Mouse (Mus musculus) stomach, postnatal 0 days (tissue): Measurements from ENCODE around the gene Teddm1a.

Experiments used
- CTCF ChIP-seq: IDR thresholded peaks from 2 replicates; pipeline ENCODE4 v1.5.1; 2016; ENCODE audit warnings: antibody characterized with exemption, low read depth, mild to moderate bottlenecking, moderate library complexity
- EP300 ChIP-seq: optimal IDR thresholded peaks from 2 replicates; pipeline ENCODE3; 2016; ENCODE audit warnings: antibody characterized with exemption

DNA sequence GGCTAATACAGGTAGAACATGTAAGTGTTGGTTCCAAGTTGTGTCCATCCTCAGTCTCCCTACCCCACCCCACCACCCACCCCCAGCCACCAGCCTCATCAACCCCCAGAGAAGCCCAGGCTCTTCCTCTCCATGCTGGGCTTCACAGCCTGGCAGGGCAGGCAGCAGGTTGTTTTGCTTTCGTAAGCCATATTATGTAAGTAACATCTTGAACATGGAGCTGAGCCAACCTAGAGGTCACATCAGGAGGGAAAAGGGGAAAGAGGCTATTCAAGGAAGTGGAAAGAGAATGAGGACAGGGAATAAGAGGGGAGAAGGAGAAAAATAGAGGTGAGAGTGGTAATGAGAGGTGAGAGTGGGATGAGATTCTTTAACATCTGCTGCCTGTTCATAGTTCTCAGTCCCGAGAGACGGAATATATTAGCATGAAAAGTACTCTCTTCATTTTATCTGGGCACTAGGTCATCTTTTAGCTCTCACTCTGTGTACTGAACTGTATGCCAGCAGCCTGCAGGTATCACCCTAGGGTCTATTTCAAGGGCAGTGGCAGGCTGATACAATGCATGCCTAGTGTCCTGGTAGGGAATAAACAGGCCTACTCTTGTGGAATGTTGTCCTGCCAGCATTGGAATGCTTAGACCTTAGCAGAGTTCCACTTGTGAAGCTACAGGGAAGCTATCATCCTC is 27.1 kb downstream of the Teddm1a start:
- no peak for TF ChIP-seq EP300
- TF ChIP-seq CTCF: no peak
